Mouse (Mus musculus) MEL (cell line): Measurements from ENCODE around the gene Gbp2b.

Experiments used
- CTCF ChIP-seq, 3 experiments: IDR thresholded peaks in 2 of 3; conservative IDR thresholded peaks in 1 of 3; 2 replicates each; pipeline ENCODE4 v1.5.1; 2011 to 2012; ENCODE audit warnings: low read length in 3 of 3, low read depth in 2 of 3, mild to moderate bottlenecking in 2 of 3, improper control_type of control experiment in 1 of 3, inconsistent platforms in 1 of 3, mixed read lengths in 1 of 3, moderate library complexity in 1 of 3; ENCODE audit not compliant: control insufficient read depth in 1 of 3, insufficient read depth in 1 of 3, poor library complexity in 1 of 3, severe bottlenecking in 1 of 3
- EP300 ChIP-seq, 2 experiments: IDR thresholded peaks; 2 replicates each; pipeline ENCODE4 v1.6.1; 2011; ENCODE audit warnings: improper control_type of control experiment in 2 of 2, low read length in 2 of 2, low read depth in 1 of 2, mild to moderate bottlenecking in 1 of 2
- ETS1 ChIP-seq: IDR thresholded peaks from 2 replicates; pipeline ENCODE4 v1.6.1; 2012; ENCODE audit warnings: low read depth, mild to moderate bottlenecking, inconsistent platforms, low read length, improper control_type of control experiment, moderate library complexity
- GABPA ChIP-seq: IDR thresholded peaks from 2 replicates; pipeline ENCODE4 v1.6.1; 2012; ENCODE audit warnings: low read depth, mild to moderate bottlenecking, inconsistent platforms, low read length, improper control_type of control experiment, moderate library complexity
- HCFC1 ChIP-seq: IDR thresholded peaks from 2 replicates; pipeline ENCODE4 v1.6.1; 2012; ENCODE audit warnings: low read depth, mild to moderate bottlenecking, inconsistent platforms, low read length, improper control_type of control experiment, moderate library complexity
- KAT2A ChIP-seq: conservative IDR thresholded peaks from 2 replicates; pipeline ENCODE4 v1.6.1; 2012; ENCODE audit warnings: low read depth, low read length, improper control_type of control experiment, inconsistent platforms
- MAZ ChIP-seq: IDR thresholded peaks from 2 replicates; pipeline ENCODE4 v1.6.1; 2012; ENCODE audit warnings: low read depth, mild to moderate bottlenecking, inconsistent platforms, low read length, improper control_type of control experiment
- MEF2A ChIP-seq: IDR thresholded peaks from 2 replicates; pipeline ENCODE4 v1.6.1; 2014; ENCODE audit warnings: low read depth, mild to moderate bottlenecking, inconsistent platforms, low read length, improper control_type of control experiment; ENCODE audit not compliant: poor library complexity, insufficient replicate concordance, severe bottlenecking; ENCODE audit errors: extremely low read depth
- MYC ChIP-seq: IDR thresholded peaks from 2 replicates; pipeline ENCODE4 v1.6.1; 2011; ENCODE audit warnings: low read depth, mild to moderate bottlenecking, low read length, improper control_type of control experiment, moderate library complexity
- NELFE ChIP-seq: IDR thresholded peaks from 2 replicates; pipeline ENCODE4 v1.6.1; 2011; ENCODE audit warnings: low read depth, low read length, improper control_type of control experiment
- POLR2A ChIP-seq, 2 experiments: IDR thresholded peaks; 2 replicates each; pipeline ENCODE4 v1.6.1; 2011 to 2012; ENCODE audit warnings: low read length in 2 of 2, mild to moderate bottlenecking in 2 of 2, control low read depth in 1 of 2, improper control_type of control experiment in 1 of 2, low read depth in 1 of 2, moderate library complexity in 1 of 2; ENCODE audit not compliant: control insufficient read depth in 1 of 2, insufficient read depth in 1 of 2, poor library complexity in 1 of 2
- POLR2AphosphoS5 ChIP-seq: IDR thresholded peaks from 2 replicates; pipeline ENCODE4 v1.6.1; 2012; ENCODE audit warnings: low read depth, borderline replicate concordance, mild to moderate bottlenecking, inconsistent platforms, low read length, moderate library complexity, mixed read lengths
- ZMIZ1 ChIP-seq: IDR thresholded peaks from 2 replicates; pipeline ENCODE4 v1.6.1; 2012; ENCODE audit warnings: low read depth, mild to moderate bottlenecking, inconsistent platforms, low read length, improper control_type of control experiment, moderate library complexity
- ZNF384 ChIP-seq: IDR thresholded peaks from 2 replicates; pipeline ENCODE4 v1.6.1; 2012; ENCODE audit warnings: low read depth, mild to moderate bottlenecking, inconsistent platforms, low read length, improper control_type of control experiment

GRCm38 (mm10) chr3:142561666-142562065, 33.0 kb upstream of the Gbp2b start:
- no peak for TF ChIP-seq NELFE
- TF ChIP-seq POLR2AphosphoS5: no peak
- no peak for TF ChIP-seq ZMIZ1
- TF ChIP-seq EP300 (IDR thresholded peaks at IDR 0.05; ENCODE audit: low read depth in 1 of 2, low read length in 2 of 2): no peak
- TF ChIP-seq CTCF (IDR thresholded peaks at IDR 0.05 in 2 of 3, conservative IDR thresholded peaks at IDR 0.05 in 1 of 3; ENCODE audit: control insufficient read depth in 1 of 3, insufficient read depth in 1 of 3, low read depth in 2 of 3, low read length in 3 of 3, poor library complexity in 1 of 3, severe bottlenecking in 1 of 3): no peak
- TF ChIP-seq MEF2A: no peak
- TF ChIP-seq ETS1: no peak
- no peak for TF ChIP-seq POLR2A (IDR thresholded peaks at IDR 0.05; ENCODE audit: control insufficient read depth in 1 of 2, insufficient read depth in 1 of 2, low read depth in 1 of 2, low read length in 2 of 2, poor library complexity in 1 of 2)
- TF ChIP-seq MYC: no peak
- TF ChIP-seq ZNF384: no peak
- TF ChIP-seq MAZ: no peak
- no peak for TF ChIP-seq HCFC1
- TF ChIP-seq KAT2A: no peak
- no peak for TF ChIP-seq GABPA
